Mouse (Mus musculus) layer of hippocampus, adult 11-12 months (tissue): ENCODE measurements at regions not wholly inside any gene's neighbourhood (a gene's known extent, or its start where the extent isn't known, plus 50 kb on each side); places are given as distances from the start of the nearest gene placed in this dataset.

Source experiments
- DNase-seq: peaks from one replicate; pipeline ENCODE4 v3.0.0; 2022; ENCODE audit warnings: low spot score

GRCm38 (mm10) chr8:41648276-41648675 lies 231.4 kb upstream of the Frg1 start:
- DNase-seq, result no peak

GRCm38 (mm10) chr8:41644626-41645025 lies 227.8 kb upstream of the Frg1 start:
- no peak for DNase-seq

- DNase-seq, result no peak
Observed at GRCm38 (mm10) chr8:41623841-41624240, 207.0 kb upstream of the Frg1 start.

GRCm38 (mm10) chr8:41600255-41600654 lies 183.4 kb upstream of the Frg1 start:
- DNase-seq, result no peak

GRCm38 (mm10) chr8:41594446-41594845 lies 177.6 kb upstream of the Frg1 start:
- DNase-seq, result no peak

GRCm38 (mm10) chr8:41593666-41594042 lies 176.8 kb upstream of the Frg1 start:
- DNase-seq, result no peak

- no peak for DNase-seq
Observed at GRCm38 (mm10) chr8:41592741-41593665, 176.1 kb upstream of the Frg1 start.

- DNase-seq, result no peak
Observed at GRCm38 (mm10) chr8:41592174-41592573, 175.3 kb upstream of the Frg1 start.

GRCm38 (mm10) chr8:41588157-41588556 lies 171.3 kb upstream of the Frg1 start:
- DNase-seq, result no peak

GRCm38 (mm10) chr8:41573027-41573885 lies 156.4 kb upstream of the Frg1 start:
- DNase-seq, result peak; percentile 83

- no peak for DNase-seq
Observed at GRCm38 (mm10) chr8:41570566-41570965, 153.7 kb upstream of the Frg1 start.

- DNase-seq, result no peak
Observed at GRCm38 (mm10) chr8:41561995-41562394, 145.1 kb upstream of the Frg1 start.

GRCm38 (mm10) chr8:41556819-41557218 lies 139.9 kb upstream of the Frg1 start:
- peak; percentile 34 for DNase-seq

GRCm38 (mm10) chr8:41552747-41553534 lies 136.1 kb upstream of the Frg1 start:
- no peak for DNase-seq

GRCm38 (mm10) chr8:41551925-41552414 lies 135.1 kb upstream of the Frg1 start:
- no peak for DNase-seq

GRCm38 (mm10) chr8:41550095-41550420 lies 133.2 kb upstream of the Frg1 start:
- peak; percentile 17 for DNase-seq

GRCm38 (mm10) chr8:41549220-41550094 lies 132.6 kb upstream of the Frg1 start:
- DNase-seq, result no peak

- DNase-seq, result no peak
Observed at GRCm38 (mm10) chr8:41547730-41548368, 131.0 kb upstream of the Frg1 start.

- no peak for DNase-seq
Observed at GRCm38 (mm10) chr8:41532212-41532611, 115.3 kb upstream of the Frg1 start.

- DNase-seq, result no peak
Observed at GRCm38 (mm10) chr8:41529581-41529980, 112.7 kb upstream of the Frg1 start.

- DNase-seq, result no peak
Observed at GRCm38 (mm10) chr8:41526283-41526682, 109.4 kb upstream of the Frg1 start.
